Mouse (Mus musculus) hindbrain, embryonic 11.5 days (tissue): ENCODE data around the gene Rps28. TPM values are rescaled to one million over a fixed set of nuclear protein-coding genes. Genes with fewer than 3 reads are reported as not detected.

Experiments
- ATAC-seq: fragments of 200-750 bp; cut with Nextera tagmentation; 2 replicates; pipeline ENCODE4 v1.8.0; 2017; ENCODE audit warnings: mild to moderate bottlenecking, moderate TSS enrichment, moderate library complexity; ENCODE audit not compliant: low FRiP score
- DNase-seq: peaks from one replicate; pipeline ENCODE4 v3.0.0-alpha.2; 2015; ENCODE audit warnings: low spot score
- H3K27ac ChIP-seq: fragments of 300-500 bp; sonication (generic); 2 replicates; pipeline ENCODE4 v1.5.1; 2014; ENCODE audit warnings: mild to moderate bottlenecking, low read depth, low read length
- H3K27me3 ChIP-seq: fragments of 300-500 bp; sonication (generic); 2 replicates; pipeline ENCODE4 v1.6.1; 2014; ENCODE audit warnings: mild to moderate bottlenecking, low read length, moderate library complexity, mixed read lengths; ENCODE audit not compliant: control insufficient read depth, insufficient read depth
- H3K36me3 ChIP-seq: fragments of 300-500 bp; sonication (generic); 2 replicates; pipeline ENCODE4 v1.6.1; 2014; ENCODE audit warnings: mild to moderate bottlenecking, low read length, moderate library complexity, mixed read lengths; ENCODE audit not compliant: control insufficient read depth, insufficient read depth
- H3K4me1 ChIP-seq: fragments of 300-500 bp; sonication (generic); replicated peaks from 2 replicates; pipeline ENCODE4 v1.6.1; 2014; ENCODE audit warnings: low read length, mixed read lengths; ENCODE audit not compliant: control insufficient read depth, insufficient read depth
- H3K4me2 ChIP-seq: fragments of 300-500 bp; sonication (generic); replicated peaks from 2 replicates; pipeline ENCODE4 v1.6.1; 2014; ENCODE audit warnings: mild to moderate bottlenecking, low read depth, low read length
- H3K4me3 ChIP-seq: fragments of 300-500 bp; sonication (generic); 2 replicates; pipeline ENCODE4 v1.5.1; 2014; ENCODE audit warnings: low read depth, low read length
- H3K9ac ChIP-seq: fragments of 300-500 bp; sonication (generic); 2 replicates; pipeline ENCODE4 v1.6.1; 2014; ENCODE audit warnings: low read depth, low read length
- H3K9me3 ChIP-seq: fragments of 300-500 bp; sonication (generic); 2 replicates; pipeline ENCODE4 v1.6.1; 2016; ENCODE audit warnings: low read length; ENCODE audit not compliant: control insufficient read depth
- WGBS: fragments of 180-500 bp; shearing (Covaris S2); extraction: QIAGEN DNeasy Blood & Tissue Kit; methylation state at CpG from one replicate; pipeline ENCODE4 v1.1.7; 2014; 5-methylcytosine and 5-hydroxymethylcytosine counted together
- polyA plus RNA-seq: library from polyadenylated mRNA; unstranded; fragments of >200 nt; fragmentation: Nextera tagmentation; extraction: Ambion mirVana; gene quantifications from 2 replicates; pipeline ENCODE4 v1.2.1, GENCODE M21; 2014

The Rps28 gene
- polyA plus RNA-seq, 1 experiment from 2014 or later: 706 TPM

DNA sequence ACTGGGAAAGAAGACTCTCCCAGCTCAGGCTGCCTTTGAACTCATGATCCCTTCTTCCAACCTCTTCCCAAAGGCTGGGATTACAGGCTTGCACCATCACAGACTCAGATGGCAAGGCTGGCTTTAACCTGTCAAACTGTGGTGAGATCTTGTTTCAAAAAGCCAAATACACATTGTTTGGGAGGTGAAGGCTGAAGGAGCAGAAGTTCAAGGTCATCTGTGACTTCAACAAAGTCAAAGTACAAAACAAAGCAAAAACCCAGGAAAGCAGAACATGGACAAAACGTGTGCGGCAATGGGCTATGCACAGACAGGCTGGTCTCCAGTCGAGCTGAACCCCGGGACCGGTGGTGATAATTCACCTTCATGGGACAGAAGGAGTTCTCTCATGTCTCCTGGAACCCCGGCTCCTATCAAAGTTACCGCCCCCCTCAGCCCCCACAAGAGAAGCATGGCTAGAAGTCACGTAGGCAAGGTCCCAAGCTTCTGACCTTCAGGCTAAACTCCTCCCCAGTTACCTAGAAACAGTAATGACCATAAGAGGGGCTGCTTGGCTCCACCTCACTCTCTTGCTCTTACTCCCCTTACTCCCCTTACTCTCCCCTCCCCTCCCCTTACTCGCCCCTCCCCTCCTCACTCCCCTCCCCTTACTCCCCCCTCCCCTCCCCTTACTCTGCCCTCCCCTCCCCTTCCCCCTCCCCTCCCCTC, 17.0 kb downstream of the Rps28 start:
- Histone ChIP-seq H3K4me2 (no peak overlapping the region), H3K36me3 (no peaks in the 10 kb centered on the region), H3K27ac (no peak overlapping the region), H3K4me1 (no peaks in the 10 kb centered on the region), H3K4me3 (no peak overlapping the region), H3K9ac (no peak overlapping the region), H3K9me3 (no peaks in the 10 kb centered on the region), H3K27me3 (peaks cover 6% of the 10 kb centered on the region)
- ATAC-seq (no peak), DNase-seq (no peak)
- WGBS: 53% methylated on average over 8 of the region's 9 CpGs

DNA sequence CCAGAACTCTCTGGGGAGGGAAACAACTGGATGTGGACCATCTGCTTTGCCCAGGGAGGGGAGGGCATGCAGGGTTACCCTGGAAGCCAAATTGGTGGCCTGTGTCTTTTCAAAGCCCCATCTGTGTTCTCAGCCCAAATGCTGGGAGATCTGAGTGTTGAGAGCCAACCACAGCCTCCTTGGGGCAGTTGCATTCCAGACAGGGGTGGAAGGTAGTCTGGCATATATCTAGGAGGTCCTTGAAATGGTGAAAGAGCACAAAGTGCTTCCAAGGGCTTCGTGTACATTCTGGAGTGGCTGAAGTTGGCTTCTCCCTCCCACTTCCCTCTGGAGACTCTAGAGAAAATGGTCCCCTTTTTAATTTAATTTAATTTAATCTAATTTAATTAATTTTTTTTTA, 19.6 kb downstream of the Rps28 start:
- DNase-seq (no peak), ATAC-seq (no peak)
- Histone ChIP-seq H3K27me3 (no peaks in the 10 kb centered on the region), H3K9me3 (no peaks in the 10 kb centered on the region), H3K4me1 (no peaks in the 10 kb centered on the region), H3K4me3 (no peak overlapping the region), H3K36me3 (no peaks in the 10 kb centered on the region), H3K4me2 (no peak overlapping the region), H3K27ac (no peak overlapping the region), H3K9ac (no peak overlapping the region)
- 54% methylated on average over 1 of the region's 1 CpGs for WGBS

- Histone ChIP-seq H3K4me3 (no peak overlapping the region), H3K9ac (no peak overlapping the region), H3K4me2 (no peak overlapping the region), H3K9me3 (no peaks in the 10 kb centered on the region), H3K27ac (no peak overlapping the region), H3K36me3 (no peaks in the 10 kb centered on the region), H3K27me3 (no peaks in the 10 kb centered on the region), H3K4me1 (no peaks in the 10 kb centered on the region)
- no peak for ATAC-seq
- DNase-seq: no peak
- 67% methylated on average over 4 of the region's 4 CpGs for WGBS
Measured at GRCm38 (mm10) chr17:33804205-33804604, 20.2 kb downstream of the Rps28 start.

DNA sequence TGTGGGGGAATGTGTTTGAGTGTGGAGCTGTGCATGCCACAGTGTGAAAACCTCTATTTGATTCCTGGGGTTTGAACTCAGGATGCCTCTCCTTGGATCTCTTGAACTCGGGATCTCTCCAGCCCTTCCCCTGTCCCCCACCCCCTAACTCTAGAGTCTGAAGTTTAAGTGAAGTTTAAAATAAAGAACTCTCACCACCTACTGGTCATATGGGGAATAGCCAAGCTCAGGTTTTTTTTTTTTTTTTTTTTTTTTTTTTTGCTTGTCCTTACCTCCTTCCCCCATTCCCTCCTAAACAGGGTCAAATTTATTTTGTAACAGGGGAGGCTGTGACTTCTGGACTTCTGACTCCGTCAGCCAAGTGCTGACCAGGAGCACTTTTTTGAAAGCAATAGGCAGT, 22.1 kb downstream of the Rps28 start:
- 15% methylated on average over 2 of the region's 2 CpGs for WGBS
- H3K27me3 ChIP-seq: no peaks in the 10 kb centered on the region
- no peak for DNase-seq
- no peaks in the 10 kb centered on the region for H3K36me3 ChIP-seq
- no peak overlapping the region for H3K4me3 ChIP-seq
- no peak overlapping the region for H3K27ac ChIP-seq
- H3K4me2 ChIP-seq: no peak overlapping the region
- no peaks in the 10 kb centered on the region for H3K4me1 ChIP-seq
- no peak for ATAC-seq
- no peak overlapping the region for H3K9ac ChIP-seq
- no peaks in the 10 kb centered on the region for H3K9me3 ChIP-seq

- no peak for ATAC-seq
- Histone ChIP-seq H3K36me3 (no peaks in the 10 kb centered on the region), H3K4me2 (no peak overlapping the region), H3K9ac (no peak overlapping the region), H3K4me3 (no peak overlapping the region), H3K27me3 (no peaks in the 10 kb centered on the region), H3K27ac (no peak overlapping the region), H3K4me1 (no peaks in the 10 kb centered on the region), H3K9me3 (no peaks in the 10 kb centered on the region)
- DNase-seq: no peak
- 88% methylated on average over 1 of the region's 1 CpGs for WGBS
Measured at GRCm38 (mm10) chr17:33799277-33799676, 25.1 kb downstream of the Rps28 start.

GRCm38 (mm10) chr17:33798306-33798705, 26.1 kb downstream of the Rps28 start:
- Histone ChIP-seq H3K27me3 (no peaks in the 10 kb centered on the region), H3K4me1 (no peaks in the 10 kb centered on the region), H3K4me3 (no peak overlapping the region), H3K9me3 (no peaks in the 10 kb centered on the region), H3K36me3 (no peaks in the 10 kb centered on the region), H3K27ac (no peak overlapping the region), H3K9ac (no peak overlapping the region), H3K4me2 (no peak overlapping the region)
- WGBS: 74% methylated on average over 3 of the region's 3 CpGs
- ATAC-seq (no peak), DNase-seq (no peak)

GRCm38 (mm10) chr17:33788732-33789131, 35.6 kb downstream of the Rps28 start:
- Histone ChIP-seq H3K4me2 (no peak overlapping the region), H3K9me3 (no peaks in the 10 kb centered on the region), H3K36me3 (no peaks in the 10 kb centered on the region), H3K9ac (no peak overlapping the region), H3K27ac (no peak overlapping the region), H3K4me3 (no peak overlapping the region), H3K4me1 (no peaks in the 10 kb centered on the region), H3K27me3 (no peaks in the 10 kb centered on the region)
- DNase-seq (no peak), ATAC-seq (no peak)
- WGBS: 77% methylated on average over 4 of the region's 4 CpGs

DNA sequence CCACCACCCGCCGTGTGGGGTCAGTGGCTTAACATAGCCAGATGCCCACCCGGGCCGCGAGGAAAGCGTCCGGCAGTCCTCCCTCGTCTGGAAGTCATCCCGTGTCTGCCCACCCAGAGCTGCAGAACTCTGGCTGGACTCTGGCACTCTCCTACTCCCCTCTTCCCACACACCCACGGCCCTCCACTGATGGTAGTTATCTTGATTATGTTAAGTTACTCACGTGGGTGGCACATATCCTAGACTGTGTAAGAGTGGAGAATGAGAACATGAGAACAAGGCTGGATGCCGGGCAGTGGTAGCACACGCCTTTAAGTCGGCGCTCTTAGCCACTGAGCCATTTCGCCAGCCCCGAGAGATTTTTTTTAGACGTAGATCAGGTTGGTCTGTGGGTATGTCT, 38.0 kb downstream of the Rps28 start:
- WGBS: 77% methylated on average over 18 of the region's 18 CpGs

DNA sequence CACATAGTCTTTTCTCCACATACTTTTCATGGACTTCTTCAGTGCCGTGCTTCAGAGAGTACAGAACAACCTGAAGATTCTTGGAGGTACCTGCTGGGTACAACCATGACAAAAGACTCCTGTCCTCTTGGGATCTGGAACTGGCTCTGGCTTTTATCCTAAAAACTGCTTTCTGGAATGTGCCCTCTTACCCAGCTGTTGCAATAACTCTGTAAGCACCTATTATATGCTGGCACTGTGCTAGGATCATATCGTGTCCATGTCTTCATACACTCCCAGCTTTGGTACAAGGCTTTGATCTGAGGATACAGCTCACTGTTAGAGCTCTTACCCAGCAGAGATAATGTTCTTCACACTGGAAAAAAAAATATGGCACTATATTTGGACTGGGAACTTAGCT, 39.4 kb downstream of the Rps28 start:
- ATAC-seq: no peak
- no peak overlapping the region for H3K9ac ChIP-seq
- no peaks in the 10 kb centered on the region for H3K4me1 ChIP-seq
- no peaks in the 10 kb centered on the region for H3K27me3 ChIP-seq
- DNase-seq: no peak
- no peak overlapping the region for H3K4me2 ChIP-seq
- no peaks in the 10 kb centered on the region for H3K9me3 ChIP-seq
- no peak overlapping the region for H3K4me3 ChIP-seq
- 85% methylated on average over 2 of the region's 2 CpGs for WGBS
- H3K27ac ChIP-seq: no peak overlapping the region
- H3K36me3 ChIP-seq: no peaks in the 10 kb centered on the region

More for the DNA sequence above, 38.0 kb downstream of the Rps28 start:
- Histone ChIP-seq H3K9ac (no peak overlapping the region), H3K4me3 (no peak overlapping the region), H3K27ac (no peak overlapping the region), H3K9me3 (no peaks in the 10 kb centered on the region), H3K27me3 (no peaks in the 10 kb centered on the region), H3K36me3 (no peaks in the 10 kb centered on the region), H3K4me2 (no peak overlapping the region), H3K4me1 (no peaks in the 10 kb centered on the region)
- ATAC-seq: no peak
- no peak for DNase-seq
